Mouse (Mus musculus) olfactory bulb, adult 2 months (tissue): ENCODE results near the gene B3gat3.

Source experiments
- CTCF ChIP-seq: fragments of 200-500 bp; IDR thresholded peaks from 2 replicates; pipeline ENCODE4 v1.5.1; 2012; ENCODE audit warnings: low read depth, mild to moderate bottlenecking, low read length, moderate library complexity; ENCODE audit not compliant: insufficient read depth
- POLR2A ChIP-seq: fragments of 200-500 bp; IDR thresholded peaks from 2 replicates; pipeline ENCODE4 v1.6.1; 2012; ENCODE audit warnings: mild to moderate bottlenecking, low read depth, low read length, moderate library complexity; ENCODE audit not compliant: insufficient read depth

- TF ChIP-seq CTCF (no peak), POLR2A (no peak)
Measured at GRCm38 (mm10) chr19:8919000-8919399, 1.2 kb upstream of the B3gat3 start.
